Mouse (Mus musculus) midbrain, embryonic 13.5 days (tissue): ENCODE measurements around the gene Itpripl2. TPM values are rescaled to one million over a fixed set of nuclear protein-coding genes. Genes with fewer than 3 reads are reported as not detected.

Source experiments
- ATAC-seq: fragments of 200-750 bp; cut with Nextera tagmentation; 2 replicates; pipeline ENCODE4 v1.8.0; 2017; ENCODE audit warnings: mild to moderate bottlenecking, moderate TSS enrichment, moderate library complexity
- H3K27ac ChIP-seq: fragments of 300-500 bp; sonication (generic); 2 replicates; pipeline ENCODE4 v1.5.1; 2015; ENCODE audit warnings: inconsistent platforms, mild to moderate bottlenecking, moderate library complexity
- H3K27me3 ChIP-seq: fragments of 300-500 bp; sonication (generic); 2 replicates; pipeline ENCODE4 v1.6.1; 2015; ENCODE audit warnings: mild to moderate bottlenecking, inconsistent platforms
- H3K36me3 ChIP-seq: fragments of 300-500 bp; sonication (generic); 2 replicates; pipeline ENCODE4 v1.6.1; 2015; ENCODE audit warnings: mild to moderate bottlenecking, inconsistent platforms
- H3K4me1 ChIP-seq: fragments of 300-500 bp; sonication (generic); replicated peaks from 2 replicates; pipeline ENCODE4 v1.6.1; 2015; ENCODE audit warnings: inconsistent platforms
- H3K4me2 ChIP-seq: fragments of 300-500 bp; sonication (generic); replicated peaks from 2 replicates; pipeline ENCODE4 v1.6.1; 2015; ENCODE audit warnings: moderate library complexity, mild to moderate bottlenecking, inconsistent platforms
- H3K4me3 ChIP-seq: fragments of 300-500 bp; sonication (generic); replicated peaks from 2 replicates; pipeline ENCODE4 v1.5.1; 2015; ENCODE audit warnings: mild to moderate bottlenecking, inconsistent platforms
- H3K9ac ChIP-seq: fragments of 300-500 bp; sonication (generic); replicated peaks from 2 replicates; pipeline ENCODE4 v1.6.1; 2015; ENCODE audit warnings: mild to moderate bottlenecking, inconsistent platforms
- H3K9me3 ChIP-seq: fragments of 300-500 bp; sonication (generic); 2 replicates; pipeline ENCODE4 v1.6.1; 2016; ENCODE audit warnings: mild to moderate bottlenecking, inconsistent platforms
- WGBS: fragments of 180-500 bp; shearing (Covaris S2); methylation state at CpG from one replicate; pipeline ENCODE4 v1.1.7; 2015; 5-methylcytosine and 5-hydroxymethylcytosine counted together
- polyA plus RNA-seq: library from polyadenylated mRNA; unstranded; fragments of >200 nt; fragmentation: Nextera tagmentation; extraction: Ambion mirVana; gene quantifications from 2 replicates; pipeline ENCODE4 v1.2.1, GENCODE M21; 2015

The Itpripl2 gene
- polyA plus RNA-seq, 1 experiment from 2014 or later: 0.75 TPM

DNA sequence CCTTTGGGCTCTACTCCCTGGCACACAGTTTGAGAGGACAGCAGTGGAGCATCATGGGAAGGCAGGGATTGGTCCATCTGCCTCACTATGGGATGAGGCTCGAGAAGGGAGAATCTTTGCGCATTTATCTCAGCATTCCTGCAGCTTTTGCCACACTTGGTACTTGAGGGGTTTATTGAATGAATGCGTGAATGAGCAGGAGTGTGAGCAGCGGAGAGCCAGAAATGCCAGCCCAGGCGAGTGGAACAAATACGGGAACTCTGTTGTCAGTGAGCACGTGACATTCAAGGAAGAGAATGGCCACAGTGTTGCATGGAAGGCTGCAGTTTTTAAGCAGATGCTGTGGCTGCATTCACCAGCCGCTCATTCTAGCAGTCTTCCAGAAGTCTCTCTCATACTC lies 10.6 kb upstream of the Itpripl2 start:
- no peak for ATAC-seq
- no peak overlapping the region for H3K27ac ChIP-seq
- no peak overlapping the region for H3K4me2 ChIP-seq
- no peak overlapping the region for H3K4me3 ChIP-seq
- no peaks in the 10 kb centered on the region for H3K27me3 ChIP-seq
- WGBS: 63% methylated on average over 8 of the region's 8 CpGs
- no peak overlapping the region for H3K9ac ChIP-seq
- no peaks in the 10 kb centered on the region for H3K9me3 ChIP-seq
- H3K4me1 ChIP-seq: no peaks in the 10 kb centered on the region
- H3K36me3 ChIP-seq: no peaks in the 10 kb centered on the region

DNA sequence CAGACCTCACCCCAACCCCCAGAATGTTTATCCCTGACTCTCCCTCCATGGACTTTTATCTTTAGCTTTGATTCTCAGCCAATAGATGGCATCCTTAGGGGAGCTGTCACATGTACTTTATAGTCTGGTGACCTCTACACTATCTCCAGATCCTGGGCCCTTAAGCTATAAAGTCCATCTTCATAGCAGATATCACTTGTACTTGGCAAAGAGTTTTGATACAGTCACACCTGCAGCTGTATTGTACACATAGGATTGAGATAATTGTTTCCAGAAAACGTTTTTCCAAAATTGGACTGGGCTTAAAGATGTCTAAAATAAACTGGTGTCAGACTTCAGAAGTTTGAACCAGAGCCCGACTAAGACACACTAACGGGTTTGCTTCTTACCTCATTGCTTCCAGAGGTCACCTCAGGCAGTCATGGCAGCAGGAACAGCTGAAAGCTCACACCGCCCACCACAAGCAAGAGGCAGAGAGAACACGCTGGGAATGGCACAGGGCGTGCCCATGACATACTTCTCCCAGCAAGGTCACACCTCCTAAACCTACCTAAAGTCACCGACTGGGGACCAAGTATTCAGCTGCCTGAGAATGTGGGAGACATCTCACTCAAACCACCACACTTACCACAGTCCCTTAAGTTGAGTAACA lies 8.1 kb upstream of the Itpripl2 start:
- H3K4me3 ChIP-seq: no peak overlapping the region
- H3K9me3 ChIP-seq: no peaks in the 10 kb centered on the region
- no peak overlapping the region for H3K4me2 ChIP-seq
- WGBS: 84% methylated on average over 7 of the region's 7 CpGs
- no peaks in the 10 kb centered on the region for H3K4me1 ChIP-seq
- no peaks in the 10 kb centered on the region; the same call in 1 of the 2 replicates for H3K27me3 ChIP-seq
- H3K27ac ChIP-seq: no peak overlapping the region
- ATAC-seq: no peak
- H3K36me3 ChIP-seq: no peaks in the 10 kb centered on the region
- no peak overlapping the region for H3K9ac ChIP-seq

DNA sequence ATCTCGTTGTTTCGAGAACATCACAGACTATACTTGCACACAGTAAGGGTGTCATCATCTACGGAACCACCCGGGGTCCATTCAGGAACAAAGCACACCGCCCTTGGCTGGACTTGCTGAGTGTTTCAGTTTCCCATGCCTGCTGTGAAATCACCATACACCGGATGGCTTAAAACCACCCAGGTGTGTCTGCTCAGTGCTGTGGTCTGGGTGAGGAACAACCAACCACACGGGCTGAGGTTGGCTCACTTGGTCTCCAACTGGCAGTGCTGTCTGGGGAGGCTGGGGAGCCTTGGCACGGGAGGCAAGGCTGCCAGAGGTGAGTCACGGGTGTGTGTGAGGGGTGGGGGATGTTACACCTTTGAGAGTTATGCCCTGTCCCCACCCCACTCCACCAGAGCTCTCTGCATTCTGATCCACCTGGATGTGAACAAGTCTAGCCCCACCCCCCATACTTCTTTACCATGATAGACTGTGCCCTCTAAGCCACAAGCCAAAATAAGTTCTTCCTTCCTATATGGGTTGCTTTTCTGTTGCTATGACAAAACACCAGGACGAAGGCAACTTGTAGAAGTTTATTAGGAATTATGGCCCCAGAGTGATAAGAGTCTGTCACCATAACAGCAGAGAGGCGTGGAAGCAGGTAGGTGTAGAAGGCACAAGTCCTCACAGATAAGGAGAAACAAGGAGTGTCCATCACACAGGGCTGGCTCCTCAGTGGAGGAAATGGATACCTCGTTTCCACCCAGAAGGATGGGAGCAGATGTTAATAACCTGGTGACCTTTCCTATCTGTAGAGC lies 7.4 kb upstream of the Itpripl2 start:
- WGBS: 91% methylated on average over 12 of the region's 12 CpGs

DNA sequence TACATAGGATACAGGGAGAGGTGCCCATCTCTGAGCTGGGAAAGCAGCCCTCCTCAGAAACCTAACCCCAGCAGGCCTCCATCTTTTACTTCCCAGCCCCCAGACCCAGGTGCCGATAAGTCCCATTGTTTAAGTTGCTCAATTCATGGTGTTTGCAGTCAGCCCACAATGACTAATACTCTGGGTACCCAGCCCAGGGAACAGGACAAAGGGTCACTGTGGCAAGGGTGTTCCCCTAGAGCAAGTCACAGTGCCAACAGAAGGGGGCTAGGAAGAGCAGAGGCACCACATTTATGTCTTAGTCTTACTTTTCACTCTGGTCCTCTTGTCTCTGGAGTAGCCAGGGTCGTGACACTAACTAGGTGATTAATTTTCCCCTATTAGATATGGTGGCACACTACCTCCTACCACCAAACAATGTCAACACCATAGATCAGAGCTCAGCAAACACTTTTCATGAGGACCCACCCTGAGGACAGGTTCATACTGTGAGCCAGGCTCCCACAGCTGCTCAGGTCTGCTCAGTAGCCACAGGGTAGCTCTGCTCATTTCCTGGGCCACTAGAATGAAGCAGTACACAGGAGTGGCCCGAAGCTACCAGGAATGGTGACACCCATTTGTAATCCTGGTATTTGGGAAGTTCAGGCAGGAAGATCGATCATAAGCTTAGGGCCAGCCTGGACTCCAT lies 3.3 kb upstream of the Itpripl2 start:
- peaks cover 38% of the 10 kb centered on the region for H3K27me3 ChIP-seq
- peaks cover 14% of the 10 kb centered on the region for H3K4me1 ChIP-seq
- ATAC-seq: no peak
- H3K4me3 ChIP-seq: no peak overlapping the region
- no peaks in the 10 kb centered on the region for H3K36me3 ChIP-seq
- WGBS: 78% methylated on average over 4 of the region's 4 CpGs
- no peak overlapping the region for H3K9ac ChIP-seq
- no peak overlapping the region for H3K4me2 ChIP-seq
- no peak overlapping the region for H3K27ac ChIP-seq
- no peaks in the 10 kb centered on the region for H3K9me3 ChIP-seq

More for the DNA sequence above, 7.4 kb upstream of the Itpripl2 start:
- Histone ChIP-seq H3K36me3 (no peaks in the 10 kb centered on the region), H3K27ac (no peak overlapping the region), H3K9me3 (no peaks in the 10 kb centered on the region), H3K27me3 (no peaks in the 10 kb centered on the region; the same call in 1 of the 2 replicates), H3K4me2 (no peak overlapping the region), H3K4me1 (no peaks in the 10 kb centered on the region), H3K4me3 (no peak overlapping the region), H3K9ac (no peak overlapping the region)
- no peak for ATAC-seq

DNA sequence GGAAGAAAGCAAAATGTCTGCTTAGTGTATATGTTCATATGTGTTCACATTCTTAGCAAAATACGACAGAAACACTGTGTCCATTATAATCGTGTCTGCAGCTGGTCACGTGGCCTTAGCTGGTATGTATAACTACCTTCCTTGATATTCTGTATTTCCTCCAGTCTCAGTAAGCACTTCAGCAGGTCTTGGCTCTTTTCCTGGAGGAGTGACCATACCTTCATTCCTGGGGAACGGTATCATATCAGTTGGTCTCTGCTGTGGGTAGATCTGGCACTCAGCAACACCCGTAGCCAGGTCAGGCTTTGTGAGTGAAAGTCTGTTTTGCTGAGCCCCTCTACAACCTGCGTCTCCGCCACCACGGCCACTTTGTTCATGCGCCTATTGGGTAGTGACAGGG lies 2.1 kb upstream of the Itpripl2 start:
- Histone ChIP-seq H3K4me3 (no peak overlapping the region), H3K9me3 (no peaks in the 10 kb centered on the region), H3K27ac (no peak overlapping the region), H3K36me3 (no peaks in the 10 kb centered on the region), H3K9ac (no peak overlapping the region), H3K4me1 (peaks cover 14% of the 10 kb centered on the region), H3K4me2 (no peak overlapping the region), H3K27me3 (peaks cover 49% of the 10 kb centered on the region)
- no peak for ATAC-seq
- 93% methylated on average over 9 of the region's 9 CpGs for WGBS

DNA sequence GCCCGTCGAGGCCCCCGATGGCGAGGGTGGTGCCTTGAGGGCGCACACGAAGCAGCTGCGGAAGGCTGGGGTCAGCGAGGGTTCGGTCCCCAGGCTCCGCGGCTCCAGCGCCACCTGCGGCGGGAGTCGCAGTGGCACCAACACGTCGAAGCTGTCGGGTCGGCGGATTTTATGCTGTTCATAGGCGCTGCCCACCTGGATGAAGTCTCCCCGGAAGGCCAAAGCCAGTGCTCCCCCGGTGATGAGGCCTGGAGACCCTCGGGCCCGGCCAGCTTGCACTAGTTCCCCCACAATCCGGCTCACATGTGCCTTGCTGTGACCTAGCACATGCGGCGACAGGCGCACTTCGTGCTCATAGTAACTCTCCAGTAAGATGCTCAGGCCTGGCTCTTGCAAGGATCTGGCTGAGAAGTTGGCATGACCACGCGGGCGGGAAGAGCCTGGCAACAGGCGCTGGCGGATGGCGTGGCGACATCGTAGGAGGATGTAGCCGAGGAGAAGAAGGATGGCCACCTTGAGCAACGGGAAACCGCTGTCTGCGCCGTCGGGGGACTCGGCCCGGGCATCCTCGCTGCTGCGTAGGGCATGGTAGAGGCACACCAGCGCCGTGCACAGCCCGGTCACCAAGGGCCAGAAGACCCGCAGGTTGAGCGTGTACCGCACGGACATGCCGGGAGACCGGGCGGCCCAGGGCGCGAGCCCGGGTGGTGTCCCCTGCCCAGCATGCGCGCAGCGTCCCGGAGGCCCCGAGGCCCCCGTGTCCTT lies 927 bp downstream of the Itpripl2 start:
- peak overlapping the region; percentile 72 for H3K9ac ChIP-seq
- peak overlapping the region; percentile 83 for H3K4me2 ChIP-seq
- 4% methylated on average over 67 of the region's 67 CpGs for WGBS
- peaks cover 60% of the 10 kb centered on the region for H3K27me3 ChIP-seq
- peaks cover 14% of the 10 kb centered on the region for H3K4me1 ChIP-seq
- no peak overlapping the region for H3K27ac ChIP-seq
- H3K9me3 ChIP-seq: no peaks in the 10 kb centered on the region
- peak; percentile 5 for ATAC-seq
- H3K36me3 ChIP-seq: no peaks in the 10 kb centered on the region
- peak overlapping the region; percentile 54 for H3K4me3 ChIP-seq

DNA sequence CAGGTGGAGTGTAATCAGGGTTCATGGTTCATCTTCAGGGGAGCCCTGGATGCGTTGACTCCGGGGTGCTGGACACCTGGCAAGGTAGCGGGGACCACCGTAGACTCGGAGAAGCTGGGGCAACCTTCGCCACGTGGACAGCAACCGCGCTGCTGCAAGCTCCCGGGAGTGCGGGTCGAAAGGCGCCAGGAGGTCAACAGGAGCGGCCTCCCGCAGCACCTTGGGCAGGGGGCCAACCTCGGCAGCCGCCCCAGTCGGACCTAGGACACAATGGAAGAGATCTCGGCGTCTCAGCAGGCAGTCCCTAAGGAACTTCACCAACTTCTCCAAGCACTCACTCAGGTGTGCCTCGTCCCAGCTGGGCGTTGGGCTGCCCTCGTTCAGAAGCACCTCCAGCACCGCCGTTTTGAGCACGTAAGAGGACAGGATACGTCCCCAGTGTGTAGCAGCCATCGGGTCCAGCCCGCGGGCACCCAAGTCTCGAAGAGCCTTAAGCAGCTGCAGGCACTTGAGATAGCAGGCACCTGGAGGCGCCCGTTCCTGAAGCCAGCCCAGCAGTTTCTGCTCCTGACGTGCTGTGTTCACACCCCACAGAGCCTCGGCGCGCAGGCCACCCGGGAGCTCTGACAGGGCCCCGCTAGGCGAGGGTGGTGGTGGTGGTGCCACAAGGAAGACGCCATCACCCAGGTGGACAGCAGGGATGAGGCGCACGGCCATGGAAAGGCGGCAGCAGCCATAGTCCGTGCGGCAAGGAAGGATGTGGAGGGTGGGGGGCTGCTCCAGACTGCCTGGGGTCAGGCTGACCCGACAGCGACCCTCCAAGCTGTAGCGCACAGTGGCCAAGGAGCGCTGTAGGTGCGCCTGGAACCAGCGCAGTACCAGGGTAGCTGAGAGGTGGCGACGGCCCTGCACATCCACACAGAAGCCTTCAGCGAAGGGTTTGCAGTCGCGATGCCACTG lies 1.8 kb downstream of the Itpripl2 start:
- Histone ChIP-seq H3K9ac (no peak overlapping the region), H3K36me3 (no peaks in the 10 kb centered on the region), H3K4me1 (peaks cover 14% of the 10 kb centered on the region), H3K4me3 (peak overlapping the region; percentile 54), H3K9me3 (no peaks in the 10 kb centered on the region), H3K4me2 (peak overlapping the region; percentile 83), H3K27me3 (peaks cover 60% of the 10 kb centered on the region), H3K27ac (no peak overlapping the region)
- 12% methylated on average over 57 of the region's 57 CpGs for WGBS
- ATAC-seq: peak; percentile 51; the same call in 1 of the 2 replicates

DNA sequence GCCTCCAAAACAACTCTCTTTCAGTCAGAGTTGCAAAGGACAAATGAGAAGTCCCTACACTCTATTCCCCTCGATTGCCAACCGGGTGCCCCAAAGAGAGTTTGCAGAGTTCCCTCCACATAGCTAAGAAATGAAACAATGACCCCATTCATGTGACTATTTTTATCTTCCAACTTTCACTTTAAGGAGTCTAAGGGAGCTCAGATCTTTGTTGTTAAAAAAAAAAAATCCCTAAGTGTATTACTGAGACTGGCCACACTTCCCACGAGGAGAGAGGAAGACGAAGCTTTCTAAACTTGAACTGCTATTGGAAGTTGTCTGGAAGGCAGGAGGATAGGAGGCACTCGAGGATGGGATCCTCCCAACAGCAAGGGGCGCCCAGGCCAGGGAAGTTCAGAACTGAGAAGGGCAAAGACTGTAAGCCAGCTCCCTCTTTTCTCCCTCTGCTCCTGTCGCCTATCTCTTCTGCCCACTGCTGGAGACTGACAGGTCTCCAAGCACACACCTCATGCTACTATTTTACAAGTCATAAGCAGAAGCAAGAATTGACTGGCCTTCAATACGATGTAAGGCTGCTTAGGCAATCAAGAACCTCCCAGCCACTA lies 3.6 kb downstream of the Itpripl2 start:
- Histone ChIP-seq H3K27me3 (peaks cover 54% of the 10 kb centered on the region), H3K4me2 (no peak overlapping the region), H3K9ac (no peak overlapping the region), H3K27ac (no peak overlapping the region), H3K9me3 (no peaks in the 10 kb centered on the region), H3K4me3 (no peak overlapping the region), H3K36me3 (no peaks in the 10 kb centered on the region), H3K4me1 (peaks cover 14% of the 10 kb centered on the region)
- WGBS: 27% methylated on average over 8 of the region's 8 CpGs
- no peak for ATAC-seq

DNA sequence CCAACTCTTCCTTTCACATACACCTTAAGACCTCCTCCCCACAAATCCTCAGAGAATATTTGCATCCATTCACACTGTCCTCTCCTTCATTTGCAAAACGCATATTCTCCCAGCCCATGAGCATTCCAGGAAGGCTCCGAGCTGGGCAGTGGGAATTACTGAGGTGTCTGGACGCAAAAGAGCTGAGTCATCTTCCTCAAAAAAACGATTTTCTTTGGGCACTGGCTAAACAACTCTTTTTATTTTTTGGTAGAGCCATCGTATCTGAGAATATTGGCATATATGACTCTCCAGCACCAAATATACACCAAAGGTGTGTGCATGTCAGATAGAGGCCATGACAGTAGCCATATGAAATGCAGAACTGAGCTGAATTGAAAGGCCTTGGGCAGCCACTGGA lies 4.9 kb downstream of the Itpripl2 start:
- Histone ChIP-seq H3K27me3 (peaks cover 41% of the 10 kb centered on the region), H3K4me2 (no peak overlapping the region), H3K9ac (no peak overlapping the region), H3K4me1 (peaks cover 14% of the 10 kb centered on the region), H3K36me3 (no peaks in the 10 kb centered on the region), H3K27ac (no peak overlapping the region), H3K4me3 (no peak overlapping the region), H3K9me3 (no peaks in the 10 kb centered on the region)
- 61% methylated on average over 5 of the region's 5 CpGs for WGBS
- ATAC-seq: no peak

DNA sequence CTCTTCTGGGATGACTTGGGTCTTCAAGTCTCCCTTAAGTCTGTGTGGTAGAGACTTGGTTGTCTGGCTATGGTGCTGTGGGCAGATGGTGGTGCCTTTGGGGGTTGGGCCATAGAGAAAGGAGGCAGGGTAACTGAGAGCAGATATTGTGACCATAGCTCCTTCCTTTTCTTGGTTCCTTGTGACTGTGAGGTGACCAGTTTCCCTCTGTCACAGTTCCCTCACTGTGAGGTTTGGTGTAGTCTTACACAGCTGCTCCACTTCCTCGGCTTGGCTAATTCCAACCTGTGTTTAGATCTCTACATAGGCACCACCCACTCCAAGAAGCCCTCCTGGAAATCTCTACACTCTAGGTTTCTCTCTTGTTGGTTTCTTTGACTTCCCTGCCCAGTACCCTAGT lies 7.8 kb downstream of the Itpripl2 start:
- H3K9me3 ChIP-seq: no peaks in the 10 kb centered on the region
- no peaks in the 10 kb centered on the region for H3K36me3 ChIP-seq
- no peak overlapping the region for H3K27ac ChIP-seq
- H3K4me2 ChIP-seq: no peak overlapping the region
- no peak overlapping the region for H3K9ac ChIP-seq
- ATAC-seq: no peak
- H3K4me1 ChIP-seq: no peaks in the 10 kb centered on the region
- H3K27me3 ChIP-seq: peaks cover 12% of the 10 kb centered on the region
- WGBS: 94% methylated on average over 1 of the region's 1 CpGs
- no peak overlapping the region for H3K4me3 ChIP-seq
